Mouse (Mus musculus): ENCODE data around the gene Bspry. TPM values are rescaled to one million over a fixed set of nuclear protein-coding genes. Genes with fewer than 3 reads are reported as not detected.
A peak's percentile ranks its signal among the peaks of the same experiment; 100 is the strongest.
"Not testable (repeated sequence)": the region's sequence is repeated elsewhere in the genome, so short reads cannot be mapped to it uniquely, and the experiment has no call there.

Bspry gene
- polyA plus RNA-seq, 1 experiment: not detected

- Histone ChIP-seq H3K27ac (ENCODE audit: insufficient read depth, low read depth, low read length) (no peak overlapping the region), H3K4me3 (ENCODE audit: insufficient read depth, low read depth, low read length) (no peak overlapping the region), H3K4me1 (ENCODE audit: control insufficient read depth, insufficient read depth, low read length) (peaks cover 6% of the 10 kb centered on the region)
- TF ChIP-seq POLR2A (IDR thresholded peaks at IDR 0.05; ENCODE audit: insufficient read depth, low read depth, low read length) (no peak), CTCF (IDR thresholded peaks at IDR 0.05; ENCODE audit: insufficient read depth, low read depth, low read length) (no peak)
- WGBS: 92% methylated on average over 6 of the region's 6 CpGs
These were observed 4.1 kb upstream of the Bspry start for GRCm38 (mm10) chr4:62475793-62476192.

GRCm38 (mm10) chr4:62477542-62478244, 2.2 kb upstream of the Bspry start:
- TF ChIP-seq CTCF (IDR thresholded peaks at IDR 0.05; ENCODE audit: insufficient read depth, low read depth, low read length) (no peak), POLR2A (IDR thresholded peaks at IDR 0.05; ENCODE audit: insufficient read depth, low read depth, low read length) (no peak)
- 85% methylated on average over 6 of the region's 6 CpGs for WGBS
- no peak overlapping the region for H3K4me3 ChIP-seq (ENCODE audit: insufficient read depth, low read depth, low read length)
- no peak overlapping the region for H3K27ac ChIP-seq (ENCODE audit: insufficient read depth, low read depth, low read length)
- H3K4me1 ChIP-seq (ENCODE audit: control insufficient read depth, insufficient read depth, low read length): peaks cover 6% of the 10 kb centered on the region

- H3K4me3 ChIP-seq (ENCODE audit: insufficient read depth, low read depth, low read length): peak overlapping the region; percentile 45; the same call in 1 of the 2 replicates
- 12% methylated on average over 11 of the region's 11 CpGs for WGBS
- not testable (repeated sequence) for H3K27ac ChIP-seq (ENCODE audit: insufficient read depth, low read depth, low read length); H3K4me1 ChIP-seq (ENCODE audit: control insufficient read depth, insufficient read depth, low read length)
These were observed 288 bp upstream of the Bspry start for GRCm38 (mm10) chr4:62479593-62479936.

- Histone ChIP-seq H3K27ac (ENCODE audit: insufficient read depth, low read depth, low read length) (no peak overlapping the region), H3K4me3 (ENCODE audit: insufficient read depth, low read depth, low read length) (no peak overlapping the region), H3K4me1 (ENCODE audit: control insufficient read depth, insufficient read depth, low read length) (peaks cover 6% of the 10 kb centered on the region)
- TF ChIP-seq CTCF (IDR thresholded peaks at IDR 0.05; ENCODE audit: insufficient read depth, low read depth, low read length) (no peak), POLR2A (IDR thresholded peaks at IDR 0.05; ENCODE audit: insufficient read depth, low read depth, low read length) (no peak)
- 51% methylated on average over 10 of the region's 10 CpGs for WGBS
These were observed 1.1 kb downstream of the Bspry start for GRCm38 (mm10) chr4:62480709-62481605.

- WGBS: 89% methylated on average over 3 of the region's 3 CpGs
- Histone ChIP-seq H3K4me3 (ENCODE audit: insufficient read depth, low read depth, low read length) (no peak overlapping the region), H3K4me1 (ENCODE audit: control insufficient read depth, insufficient read depth, low read length) (peaks cover 4% of the 10 kb centered on the region), H3K27ac (ENCODE audit: insufficient read depth, low read depth, low read length) (no peak overlapping the region)
- TF ChIP-seq POLR2A (IDR thresholded peaks at IDR 0.05; ENCODE audit: insufficient read depth, low read depth, low read length) (no peak), CTCF (IDR thresholded peaks at IDR 0.05; ENCODE audit: insufficient read depth, low read depth, low read length) (no peak)
These were observed 5.1 kb downstream of the Bspry start for GRCm38 (mm10) chr4:62484928-62485327.

- WGBS: 83% methylated on average over 8 of the region's 8 CpGs
- H3K4me1 ChIP-seq (ENCODE audit: control insufficient read depth, insufficient read depth, low read length): no peaks in the 10 kb centered on the region
- H3K27ac ChIP-seq (ENCODE audit: insufficient read depth, low read depth, low read length): no peak overlapping the region
- TF ChIP-seq POLR2A (IDR thresholded peaks at IDR 0.05; ENCODE audit: insufficient read depth, low read depth, low read length): no peak
- no peak for TF ChIP-seq CTCF (IDR thresholded peaks at IDR 0.05; ENCODE audit: insufficient read depth, low read depth, low read length)
- no peak overlapping the region for H3K4me3 ChIP-seq (ENCODE audit: insufficient read depth, low read depth, low read length)
These were observed 5.8 kb downstream of the Bspry start for GRCm38 (mm10) chr4:62485450-62486161.

GRCm38 (mm10) chr4:62486162-62486696, 6.4 kb downstream of the Bspry start:
- WGBS: 90% methylated on average over 15 of the region's 15 CpGs
- H3K4me3 ChIP-seq (ENCODE audit: insufficient read depth, low read depth, low read length): no peak overlapping the region
- no peak overlapping the region for H3K27ac ChIP-seq (ENCODE audit: insufficient read depth, low read depth, low read length)
- TF ChIP-seq CTCF (IDR thresholded peaks at IDR 0.05; ENCODE audit: insufficient read depth, low read depth, low read length) (no peak), POLR2A (IDR thresholded peaks at IDR 0.05; ENCODE audit: insufficient read depth, low read depth, low read length) (no peak)
- no peaks in the 10 kb centered on the region for H3K4me1 ChIP-seq (ENCODE audit: control insufficient read depth, insufficient read depth, low read length)

GRCm38 (mm10) chr4:62487172-62487571, 7.3 kb downstream of the Bspry start:
- no peak overlapping the region for H3K4me3 ChIP-seq (ENCODE audit: insufficient read depth, low read depth, low read length)
- WGBS: 94% methylated on average over 5 of the region's 5 CpGs
- TF ChIP-seq POLR2A (IDR thresholded peaks at IDR 0.05; ENCODE audit: insufficient read depth, low read depth, low read length): no peak
- no peaks in the 10 kb centered on the region for H3K4me1 ChIP-seq (ENCODE audit: control insufficient read depth, insufficient read depth, low read length)
- no peak overlapping the region for H3K27ac ChIP-seq (ENCODE audit: insufficient read depth, low read depth, low read length)

GRCm38 (mm10) chr4:62487914-62488313, 8.1 kb downstream of the Bspry start:
- Histone ChIP-seq H3K27ac (ENCODE audit: insufficient read depth, low read depth, low read length) (no peak overlapping the region), H3K4me3 (ENCODE audit: insufficient read depth, low read depth, low read length) (no peak overlapping the region), H3K4me1 (ENCODE audit: control insufficient read depth, insufficient read depth, low read length) (no peaks in the 10 kb centered on the region)
- 82% methylated on average over 2 of the region's 2 CpGs for WGBS
- TF ChIP-seq POLR2A (IDR thresholded peaks at IDR 0.05; ENCODE audit: insufficient read depth, low read depth, low read length) (no peak), CTCF (IDR thresholded peaks at IDR 0.05; ENCODE audit: insufficient read depth, low read depth, low read length) (no peak)
